Mouse (Mus musculus) heart, postnatal 14 days (tissue): ENCODE data around the gene Rprml. TPM values are rescaled to one million over a fixed set of nuclear protein-coding genes. Genes with fewer than 3 reads are reported as not detected.

Source experiments
- DNase-seq, 2 experiments: peaks; one replicate each; pipeline ENCODE4 v3.0.0; 2021 to 2022
- intact Hi-C: fragments of 180-260 bp; cut with DNase I; formaldehyde crosslinking; loops from one replicate; pipeline ENCODE4 v1.15.1; 2025
- total RNA-seq, 2 experiments: library from RNA; stranded (reverse); gene quantifications; 2 replicates each; pipeline ENCODE4 v1.2.3; 2021

Gene Rprml
- total RNA-seq, 2 experiments from 2014 or later: not detected

- no peak for DNase-seq
- intact Hi-C loops: no loop called here
Observed at GRCm38 (mm10) chr11:103662546-103662945, 13.2 kb downstream of the Rprml start.

- intact Hi-C loops: no loop called here
- no peak for DNase-seq
Observed at GRCm38 (mm10) chr11:103663119-103663518, 13.7 kb downstream of the Rprml start.

GRCm38 (mm10) chr11:103665695-103666094 is 16.3 kb downstream of the Rprml start:
- intact Hi-C loops: no loop called here

GRCm38 (mm10) chr11:103666181-103666906 is 17.0 kb downstream of the Rprml start:
- DNase-seq: no peak
- intact Hi-C loops: no loop called here

More at GRCm38 (mm10) chr11:103665695-103666094, 16.3 kb downstream of the Rprml start:
- DNase-seq: no peak

GRCm38 (mm10) chr11:103666907-103667426 is 17.6 kb downstream of the Rprml start:
- no peak for DNase-seq

GRCm38 (mm10) chr11:103675556-103675955 is 26.2 kb downstream of the Rprml start:
- DNase-seq: peak; percentile 33 to 53
- intact Hi-C loops: loop anchor here (2.0 to 10.0 kb wide), 3 partner anchors 37 to 341 kb away; partner anchors contain the start of gene Lyzl6

More at GRCm38 (mm10) chr11:103666907-103667426, 17.6 kb downstream of the Rprml start:
- intact Hi-C loops: no loop called here

GRCm38 (mm10) chr11:103677042-103677441 is 27.7 kb downstream of the Rprml start:
- intact Hi-C loops: loop anchor here (10.0 kb wide), 1 partner anchor 342 kb away; no protein-coding TSS in a partner anchor
- DNase-seq: peak; percentile 36 to 57

- DNase-seq: no peak
- intact Hi-C loops: no loop called here
Observed at GRCm38 (mm10) chr11:103683667-103684334, 34.4 kb downstream of the Rprml start.

GRCm38 (mm10) chr11:103685261-103685736 is 35.9 kb downstream of the Rprml start:
- intact Hi-C loops: no loop called here
- no peak for DNase-seq

- intact Hi-C loops: no loop called here
- DNase-seq: no peak
Observed at GRCm38 (mm10) chr11:103686706-103687105, 37.3 kb downstream of the Rprml start.

GRCm38 (mm10) chr11:103688271-103688979 is 39.1 kb downstream of the Rprml start:
- intact Hi-C loops: no loop called here
- no peak for DNase-seq

GRCm38 (mm10) chr11:103688980-103689378 is 39.6 kb downstream of the Rprml start:
- no peak for DNase-seq
- intact Hi-C loops: no loop called here

GRCm38 (mm10) chr11:103691036-103691435 is 41.7 kb downstream of the Rprml start:
- DNase-seq: no peak
- intact Hi-C loops: no loop called here

- DNase-seq: no peak
- intact Hi-C loops: no loop called here
Observed at GRCm38 (mm10) chr11:103693241-103693640, 43.9 kb downstream of the Rprml start.

GRCm38 (mm10) chr11:103696851-103697564 is 47.6 kb downstream of the Rprml start:
- DNase-seq: no peak
- intact Hi-C loops: no loop called here

- peak; percentile 90 to 91 for DNase-seq
- intact Hi-C loops: no loop called here
Observed at GRCm38 (mm10) chr11:103697565-103698176, 48.3 kb downstream of the Rprml start, which contains the start of gene Gosr2. Gene Gosr2 (minus strand): TSS chr11:103697898.

GRCm38 (mm10) chr11:103698226-103698625 is 48.9 kb downstream of the Rprml start:
- no peak for DNase-seq

More at GRCm38 (mm10) chr11:103698226-103698625, 48.9 kb downstream of the Rprml start:
- intact Hi-C loops: no loop called here
